Mouse (Mus musculus) ES-E14 (cell line): ENCODE results near the gene Dlg5. TPM values are rescaled to one million over a fixed set of nuclear protein-coding genes. Genes with fewer than 3 reads are reported as not detected.

ENCODE experiments used
- DNase-seq: peaks from one replicate; pipeline ENCODE4 v3.0.0-alpha.2; 2013; ENCODE audit warnings: low read depth, low spot score
- H3K27ac ChIP-seq: 2 replicates; pipeline ENCODE4 v1.5.1; 2012; ENCODE audit warnings: low read depth, mild to moderate bottlenecking, low read length, moderate library complexity, mixed read lengths; ENCODE audit not compliant: poor library complexity, insufficient read depth, severe bottlenecking
- H3K36me3 ChIP-seq: 2 replicates; pipeline ENCODE4 v1.6.1; 2012; ENCODE audit warnings: mild to moderate bottlenecking, low read length, moderate library complexity, mixed read lengths; ENCODE audit not compliant: control insufficient read depth, poor library complexity, insufficient read depth, severe bottlenecking
- H3K4me1 ChIP-seq, 2 experiments: fragments of 150-350 bp in 1 of 2; sonication (generic) in 1 of 2; 2 replicates each; pipeline ENCODE4 v1.6.1; 2012; ENCODE audit warnings: low read length in 2 of 2, mild to moderate bottlenecking in 1 of 2, mixed read lengths in 1 of 2; ENCODE audit not compliant: control insufficient read depth in 2 of 2, insufficient read depth in 2 of 2, poor library complexity in 1 of 2
- H3K4me3 ChIP-seq, 2 experiments: fragments of 150-350 bp in 1 of 2; sonication (generic) in 1 of 2; 2 replicates each; pipeline ENCODE4 v1.5.1; 2012; ENCODE audit warnings: low read length in 2 of 2, low read depth in 1 of 2, mild to moderate bottlenecking in 1 of 2, mixed read lengths in 1 of 2; ENCODE audit not compliant: insufficient read depth in 1 of 2, poor library complexity in 1 of 2, severe bottlenecking in 1 of 2
- H3K9ac ChIP-seq: 2 replicates; pipeline ENCODE4 v1.6.1; 2012; ENCODE audit warnings: low read depth, mild to moderate bottlenecking, low read length, mixed read lengths; ENCODE audit not compliant: poor library complexity, insufficient read depth, severe bottlenecking
- H3K9me3 ChIP-seq: fragments of 150-350 bp; sonication (generic); 2 replicates; pipeline ENCODE4 v1.6.1; 2012; ENCODE audit warnings: low read depth, mild to moderate bottlenecking, low read length; ENCODE audit not compliant: control insufficient read depth, insufficient read depth
- CHD2 ChIP-seq: IDR thresholded peaks from 2 replicates; pipeline ENCODE4 v1.6.1; 2014; ENCODE audit warnings: mild to moderate bottlenecking, low read depth, low read length, inconsistent platforms
- HCFC1 ChIP-seq: IDR thresholded peaks from 2 replicates; pipeline ENCODE4 v1.6.1; 2012; ENCODE audit warnings: low read length, inconsistent platforms, borderline replicate concordance; ENCODE audit not compliant: insufficient read depth
- MAFK ChIP-seq: IDR thresholded peaks from 2 replicates; pipeline ENCODE4 v1.6.1; 2014; ENCODE audit warnings: mild to moderate bottlenecking, low read depth, low read length, inconsistent platforms; ENCODE audit not compliant: insufficient read depth
- ZC3H11A ChIP-seq: IDR thresholded peaks from 2 replicates; pipeline ENCODE4 v1.6.1; 2012; ENCODE audit warnings: low read depth, mild to moderate bottlenecking, inconsistent platforms, low read length, borderline replicate concordance
- ZNF384 ChIP-seq: IDR thresholded peaks from 2 replicates; pipeline ENCODE4 v1.6.1; 2012; ENCODE audit warnings: low read depth, low read length, inconsistent platforms
- in situ Hi-C, 2 experiments: fragments of 600-800 bp; cut with MboI; formaldehyde crosslinking; loops; one replicate each; pipeline ENCODE4 v1.15.1; 2025; ENCODE audit warnings: low sequenced_read_pairs in 2 of 2, inconsistent platforms in 1 of 2; ENCODE audit not compliant: unreplicated experiment in 2 of 2
- total RNA-seq: library from RNA; depleted of rRNA; stranded (reverse); fragments of 300-350 nt; gene quantifications from 2 replicates; pipeline ENCODE4 v1.2.3, GENCODE M21; 2012

Gene Dlg5
- total RNA-seq, 1 experiment: 17.5 TPM

DNA sequence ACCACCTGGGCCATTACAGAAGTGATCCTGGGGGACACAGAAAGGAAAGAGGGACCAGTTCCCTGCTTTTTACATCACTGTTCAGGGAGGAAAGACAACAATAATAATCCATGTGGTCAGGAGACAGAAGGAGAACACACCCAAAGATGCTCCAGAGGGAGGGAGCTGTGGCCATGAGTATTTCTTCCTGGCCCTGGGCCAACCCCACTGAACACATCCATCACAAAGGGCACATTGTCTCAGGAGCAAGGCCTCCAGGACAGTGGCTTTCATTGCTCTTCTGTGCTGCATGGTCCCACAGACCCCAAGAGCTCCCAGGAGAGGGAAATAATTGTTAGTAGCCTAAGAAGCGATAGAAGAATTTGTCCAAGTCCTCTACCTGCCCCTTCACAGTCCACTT is 23.9 kb upstream of the Dlg5 start:
- Histone ChIP-seq H3K9me3 (no peaks in the 10 kb centered on the region), H3K4me3 (no peak overlapping the region), H3K9ac (no peak overlapping the region), H3K4me1 (peaks cover 0 to 2% of the 10 kb centered on the region in 2 experiments; a peak in 2 of 4 replicates), H3K27ac (no peak overlapping the region), H3K36me3 (no peaks in the 10 kb centered on the region)
- in situ Hi-C loops: no loop called here
- no peak for DNase-seq
- TF ChIP-seq ZNF384 (no peak), HCFC1 (no peak)

DNA sequence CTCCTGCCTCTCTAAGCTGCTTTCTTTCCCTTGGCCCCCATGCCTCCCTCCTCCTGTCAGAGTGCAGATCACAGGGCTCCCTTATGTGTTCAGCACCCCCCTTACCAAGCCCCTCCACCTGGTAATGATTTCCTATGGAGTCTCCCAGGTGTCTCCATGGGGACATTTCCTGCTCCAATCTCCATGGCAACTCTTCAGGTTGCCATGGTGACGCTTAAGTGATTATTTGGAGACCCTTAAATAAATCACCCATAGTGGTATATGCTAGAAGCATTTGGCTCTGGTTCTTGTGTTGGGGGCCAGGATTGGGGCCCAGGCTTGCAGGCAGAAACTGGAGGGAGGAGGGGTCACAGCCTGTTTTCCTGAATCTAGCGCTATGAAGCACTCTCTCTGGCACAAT is 17.2 kb upstream of the Dlg5 start:
- Histone ChIP-seq H3K9me3 (no peaks in the 10 kb centered on the region), H3K36me3 (no peaks in the 10 kb centered on the region), H3K4me3 (no peak overlapping the region), H3K4me1 (peaks cover 0 to 5% of the 10 kb centered on the region in 2 experiments; a peak in 1 of 4 replicates), H3K27ac (no peak overlapping the region), H3K9ac (no peak overlapping the region)
- TF ChIP-seq CHD2 (no peak), ZC3H11A (no peak), HCFC1 (no peak), MAFK (no peak), ZNF384 (no peak)
- in situ Hi-C loops: no loop called here
- no peak for DNase-seq

DNA sequence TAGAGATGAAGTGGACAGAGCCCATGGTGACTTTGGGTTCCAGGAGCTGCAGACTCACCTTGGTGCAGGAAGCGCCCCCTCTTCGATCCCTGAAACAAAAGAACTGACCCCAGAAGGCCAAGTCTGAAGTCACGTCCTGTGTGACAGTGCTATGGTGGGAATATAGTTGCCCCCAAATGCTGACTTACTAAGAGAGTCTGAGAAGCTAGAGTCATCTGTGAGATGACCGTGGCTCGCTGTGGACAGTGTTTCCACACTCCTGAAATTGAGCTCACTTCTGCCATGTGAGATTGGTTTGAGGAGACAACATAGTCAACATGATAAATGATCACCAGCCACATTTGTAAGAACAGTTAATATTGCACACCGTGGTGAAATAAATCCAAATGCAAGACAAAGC is 16.7 kb upstream of the Dlg5 start:
- H3K9ac ChIP-seq: no peak overlapping the region
- H3K4me3 ChIP-seq: no peak overlapping the region
- H3K4me1 ChIP-seq: peaks cover 0 to 5% of the 10 kb centered on the region in 2 experiments; a peak in 1 of 4 replicates
- no peak for TF ChIP-seq ZNF384
- TF ChIP-seq MAFK: no peak
- TF ChIP-seq CHD2: no peak
- no peak for TF ChIP-seq HCFC1
- TF ChIP-seq ZC3H11A: no peak
- DNase-seq: no peak
- no peaks in the 10 kb centered on the region for H3K9me3 ChIP-seq
- H3K36me3 ChIP-seq: no peaks in the 10 kb centered on the region
- no peak overlapping the region for H3K27ac ChIP-seq
- in situ Hi-C loops: no loop called here

DNA sequence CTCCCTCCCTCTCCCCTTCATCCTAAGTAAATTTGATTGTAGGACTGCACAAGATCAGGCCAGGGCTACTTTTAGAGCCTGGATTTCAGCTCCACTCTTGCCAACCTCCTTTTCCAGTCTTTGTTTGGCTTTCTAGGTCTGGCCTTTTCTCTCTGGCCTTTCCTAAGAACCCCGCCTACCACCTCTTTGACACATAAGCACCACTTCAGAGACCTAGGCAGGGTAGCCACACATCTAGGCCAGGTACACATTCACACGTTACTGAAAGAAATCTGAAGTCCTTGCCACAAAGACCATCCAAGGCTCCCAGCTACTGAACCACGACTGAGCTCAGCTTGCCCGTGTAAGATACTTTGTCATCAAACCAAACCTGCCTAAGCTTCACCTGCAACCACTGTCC is 14.7 kb upstream of the Dlg5 start:
- no peaks in the 10 kb centered on the region for H3K9me3 ChIP-seq
- in situ Hi-C loops: no loop called here
- DNase-seq: no peak
- H3K27ac ChIP-seq: no peak overlapping the region
- H3K9ac ChIP-seq: no peak overlapping the region
- H3K4me1 ChIP-seq: peaks cover 0 to 5% of the 10 kb centered on the region in 2 experiments; a peak in 2 of 4 replicates
- H3K4me3 ChIP-seq: no peak overlapping the region
- TF ChIP-seq ZNF384 (no peak), MAFK (no peak), HCFC1 (no peak), ZC3H11A (no peak), CHD2 (no peak)
- no peaks in the 10 kb centered on the region for H3K36me3 ChIP-seq

DNA sequence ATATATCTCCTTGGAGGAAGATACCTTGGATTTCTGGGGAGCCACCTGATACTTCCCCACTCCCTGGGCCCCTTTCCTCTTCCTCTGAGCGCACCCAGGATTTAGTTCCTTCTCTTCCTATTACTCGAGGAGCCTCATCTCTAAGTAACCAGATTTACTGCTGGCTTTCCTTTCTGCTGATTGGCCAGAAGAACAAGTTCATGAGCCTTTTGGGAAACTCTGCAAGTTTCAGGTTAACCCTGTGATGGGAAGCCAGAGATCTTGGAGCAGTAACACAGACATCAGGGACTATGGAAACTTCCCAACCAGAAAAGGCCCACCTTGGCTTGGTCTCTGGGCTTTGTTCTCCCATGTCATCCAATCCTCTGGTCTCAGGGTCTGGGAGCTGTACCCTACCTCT is 10.2 kb upstream of the Dlg5 start:
- TF ChIP-seq CHD2: no peak
- no peak for TF ChIP-seq ZC3H11A
- no peak for TF ChIP-seq HCFC1
- H3K27ac ChIP-seq: no peak overlapping the region
- no peaks in the 10 kb centered on the region for H3K9me3 ChIP-seq
- H3K4me1 ChIP-seq: peaks cover 2 to 7% of the 10 kb centered on the region in 2 experiments; a peak in 3 of 4 replicates
- DNase-seq: no peak
- no peak overlapping the region for H3K4me3 ChIP-seq
- in situ Hi-C loops: no loop called here
- H3K9ac ChIP-seq: no peak overlapping the region
- H3K36me3 ChIP-seq: no peaks in the 10 kb centered on the region
